Mouse (Mus musculus) embryonic facial prominence, embryonic 14.5 days (tissue): Measurements from ENCODE around the gene Nkap. TPM values are rescaled to one million over a fixed set of nuclear protein-coding genes. Genes with fewer than 3 reads are reported as not detected.

Source experiments
- ATAC-seq: fragments of 200-750 bp; cut with Nextera tagmentation; 2 replicates; pipeline ENCODE4 v1.8.0; 2017; ENCODE audit warnings: low read depth, moderate number of reproducible peaks, moderate TSS enrichment
- DNase-seq: peaks from one replicate; pipeline ENCODE4 v3.0.0-alpha.2; 2015; ENCODE audit warnings: low spot score
- H3K27ac ChIP-seq: fragments of 300-500 bp; sonication (generic); replicated peaks from 2 replicates; pipeline ENCODE4 v1.5.1; 2014; ENCODE audit warnings: low read depth, mild to moderate bottlenecking, low read length, moderate library complexity
- H3K27me3 ChIP-seq: fragments of 300-500 bp; sonication (generic); replicated peaks from 2 replicates; pipeline ENCODE4 v1.6.1; 2014; ENCODE audit warnings: low read length; ENCODE audit not compliant: control insufficient read depth, insufficient read depth
- H3K36me3 ChIP-seq: fragments of 300-500 bp; sonication (generic); 2 replicates; pipeline ENCODE4 v1.6.1; 2014; ENCODE audit warnings: low read length, mixed read lengths; ENCODE audit not compliant: control insufficient read depth, insufficient read depth
- H3K4me1 ChIP-seq: fragments of 300-500 bp; sonication (generic); 2 replicates; pipeline ENCODE4 v1.6.1; 2014; ENCODE audit warnings: antibody characterized with exemption, low read length; ENCODE audit not compliant: control insufficient read depth, insufficient read depth
- H3K4me2 ChIP-seq: fragments of 300-500 bp; sonication (generic); 2 replicates; pipeline ENCODE4 v1.6.1; 2014; ENCODE audit warnings: low read depth, mild to moderate bottlenecking, low read length, moderate library complexity, mixed read lengths
- H3K4me3 ChIP-seq: fragments of 300-500 bp; sonication (generic); 2 replicates; pipeline ENCODE4 v1.5.1; 2014; ENCODE audit warnings: low read depth, mild to moderate bottlenecking, low read length
- H3K9ac ChIP-seq: fragments of 300-500 bp; sonication (generic); 2 replicates; pipeline ENCODE4 v1.6.1; 2014; ENCODE audit warnings: low read depth, mild to moderate bottlenecking, low read length, moderate library complexity, mixed read lengths
- H3K9me3 ChIP-seq: fragments of 300-500 bp; sonication (generic); 2 replicates; pipeline ENCODE4 v1.6.1; 2016; ENCODE audit warnings: low read length; ENCODE audit not compliant: control insufficient read depth
- WGBS: fragments of 180-500 bp; shearing (Covaris S2); extraction: QIAGEN DNeasy Blood & Tissue Kit; methylation state at CpG from one replicate; pipeline ENCODE4 v1.1.7; 2014; 5-methylcytosine and 5-hydroxymethylcytosine counted together
- polyA plus RNA-seq: library from polyadenylated mRNA; unstranded; fragments of >200 nt; fragmentation: Nextera tagmentation; extraction: Ambion mirVana; gene quantifications from 2 replicates; pipeline ENCODE4 v1.2.1, GENCODE M21; 2014

The Nkap gene
- polyA plus RNA-seq, 1 experiment from 2014 or later, result 12.6 TPM

DNA sequence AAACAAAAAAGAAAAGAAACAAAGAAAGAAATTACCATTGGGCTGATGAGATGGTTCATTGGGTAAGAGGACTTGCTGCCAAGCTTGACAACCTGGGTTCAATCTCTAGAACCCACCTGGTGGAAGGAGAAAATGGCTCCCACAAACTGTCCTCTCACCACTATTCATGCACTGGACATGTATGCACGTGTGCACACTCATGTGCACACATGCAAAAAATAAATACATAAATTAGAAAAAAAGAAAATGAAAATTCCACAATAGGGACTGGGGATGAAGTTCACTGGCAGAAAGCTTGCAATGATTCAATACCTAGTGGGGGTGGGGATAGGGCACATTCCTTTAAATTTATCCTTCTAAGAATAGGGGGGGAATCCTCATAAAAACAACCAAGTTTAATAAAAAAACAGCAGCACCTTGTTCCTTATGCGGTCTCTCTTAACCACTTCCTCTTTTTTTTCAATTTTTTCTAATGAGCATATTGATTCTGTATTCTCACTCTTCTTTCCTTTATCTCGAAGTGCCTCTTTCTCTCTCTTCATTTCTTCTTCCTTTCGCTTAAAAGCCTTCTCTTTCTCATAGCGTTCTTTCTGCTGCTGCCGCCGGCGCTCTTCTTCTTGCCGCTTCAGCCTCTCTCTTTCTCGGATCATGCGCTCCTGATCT lies 31.4 kb upstream of the Nkap start:
- no peak overlapping the region for H3K27ac ChIP-seq
- no peaks in the 10 kb centered on the region for H3K27me3 ChIP-seq
- H3K4me3 ChIP-seq, result no peak overlapping the region
- WGBS, result 92% methylated on average over 11 of the region's 11 CpGs
- no peak overlapping the region for H3K4me2 ChIP-seq
- DNase-seq, result no peak
- no peak for ATAC-seq
- no peaks in the 10 kb centered on the region for H3K4me1 ChIP-seq
- no peak overlapping the region for H3K9ac ChIP-seq
- H3K9me3 ChIP-seq, result no peaks in the 10 kb centered on the region
- H3K36me3 ChIP-seq, result 0 out of 2 replicates have a peak, but pooled peaks cover 3% of the 10 kb centered on the region

DNA sequence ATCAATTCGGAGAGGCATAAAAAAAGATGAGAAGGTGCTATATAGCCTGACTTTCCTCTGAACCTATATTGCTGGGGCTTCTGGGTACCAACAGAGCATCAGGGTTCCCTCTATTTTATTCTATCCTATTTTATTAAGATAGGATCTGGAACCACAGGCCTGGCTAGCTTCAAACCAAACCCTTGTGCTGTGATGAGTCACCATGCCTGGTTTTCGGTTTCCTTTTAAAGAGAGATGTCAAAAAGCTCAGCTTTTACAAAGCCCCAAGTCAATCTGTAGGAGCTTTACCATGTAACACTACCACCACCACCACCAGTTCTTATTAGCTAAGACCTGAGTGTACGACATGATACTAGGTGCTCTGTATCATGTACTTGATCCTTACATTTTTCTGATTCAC lies 27.9 kb upstream of the Nkap start:
- Histone ChIP-seq H3K4me2 (no peak overlapping the region), H3K36me3 (0 out of 2 replicates have a peak, but pooled peaks cover 7% of the 10 kb centered on the region), H3K4me1 (no peaks in the 10 kb centered on the region), H3K9me3 (no peaks in the 10 kb centered on the region), H3K27me3 (no peaks in the 10 kb centered on the region), H3K27ac (no peak overlapping the region), H3K9ac (no peak overlapping the region), H3K4me3 (no peak overlapping the region)
- 85% methylated on average over 3 of the region's 3 CpGs for WGBS
- no peak for ATAC-seq
- no peak for DNase-seq

DNA sequence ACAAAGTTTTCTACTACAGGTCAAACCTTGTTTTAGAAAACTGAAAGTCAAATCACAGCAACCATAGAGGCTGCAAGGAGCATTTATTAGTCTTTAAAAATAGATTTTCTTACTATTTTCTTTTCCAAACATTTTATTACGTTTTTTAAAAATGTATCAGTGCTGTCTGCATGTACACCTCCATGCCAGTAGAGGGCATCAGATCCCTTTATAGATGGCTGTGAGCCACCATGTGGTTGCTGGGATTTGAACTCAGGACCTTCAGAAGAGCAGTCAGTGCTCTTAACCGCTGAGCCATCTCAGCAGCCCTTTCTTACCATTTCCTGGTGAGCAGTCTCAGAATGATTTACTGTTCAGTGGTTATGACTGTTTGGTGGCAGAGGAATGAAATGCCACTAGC lies 22.8 kb upstream of the Nkap start:
- Histone ChIP-seq H3K4me3 (no peak overlapping the region), H3K4me1 (no peaks in the 10 kb centered on the region), H3K9ac (no peak overlapping the region), H3K9me3 (no peaks in the 10 kb centered on the region), H3K4me2 (no peak overlapping the region), H3K27me3 (no peaks in the 10 kb centered on the region), H3K36me3 (0 out of 2 replicates have a peak, but pooled peaks cover 4% of the 10 kb centered on the region), H3K27ac (no peak overlapping the region)
- WGBS, result 81% methylated on average over 2 of the region's 2 CpGs
- DNase-seq (no peak), ATAC-seq (no peak)

DNA sequence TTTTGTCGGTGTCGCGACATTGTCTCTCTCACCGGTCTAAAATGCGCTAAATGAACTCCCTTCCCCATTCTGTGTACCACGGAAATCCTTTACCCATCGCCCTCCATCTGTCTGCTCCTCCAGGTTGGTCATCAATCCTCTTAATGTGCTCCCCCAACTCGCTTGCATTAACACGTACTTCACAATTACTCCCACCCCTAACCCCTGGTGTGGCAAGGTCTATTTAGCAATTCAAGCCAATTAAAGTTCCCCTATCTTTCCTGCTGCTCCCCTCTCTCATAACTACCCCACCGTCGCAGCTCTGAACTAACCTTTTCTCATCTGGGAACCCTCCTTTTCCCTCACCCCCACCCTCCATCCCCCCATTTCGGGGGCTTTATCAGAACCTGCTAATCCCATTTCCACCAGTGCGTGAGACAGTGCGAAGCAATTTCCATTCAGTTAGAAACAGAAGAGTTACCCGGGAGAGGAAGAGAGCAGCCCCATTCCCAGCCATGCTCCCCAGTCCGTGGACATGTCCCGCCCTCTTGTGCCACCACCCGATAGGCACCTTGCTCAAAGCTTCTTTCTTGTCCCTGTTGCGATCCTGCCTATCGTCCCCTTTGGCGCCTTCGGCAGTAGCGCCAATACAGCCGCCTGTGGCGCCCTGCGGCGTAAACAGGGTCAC lies 16.9 kb upstream of the Nkap start:
- Histone ChIP-seq H3K4me1 (no peaks in the 10 kb centered on the region), H3K4me3 (peak overlapping the region; percentile 56), H3K4me2 (peak overlapping the region; percentile 74), H3K9ac (peak overlapping the region; percentile 66), H3K27me3 (no peaks in the 10 kb centered on the region), H3K9me3 (no peaks in the 10 kb centered on the region), H3K36me3 (no peaks in the 10 kb centered on the region), H3K27ac (peak overlapping the region; percentile 65)
- WGBS, result 24% methylated on average over 25 of the region's 27 CpGs
- ATAC-seq (peak; percentile 75), DNase-seq (no peak)

DNA sequence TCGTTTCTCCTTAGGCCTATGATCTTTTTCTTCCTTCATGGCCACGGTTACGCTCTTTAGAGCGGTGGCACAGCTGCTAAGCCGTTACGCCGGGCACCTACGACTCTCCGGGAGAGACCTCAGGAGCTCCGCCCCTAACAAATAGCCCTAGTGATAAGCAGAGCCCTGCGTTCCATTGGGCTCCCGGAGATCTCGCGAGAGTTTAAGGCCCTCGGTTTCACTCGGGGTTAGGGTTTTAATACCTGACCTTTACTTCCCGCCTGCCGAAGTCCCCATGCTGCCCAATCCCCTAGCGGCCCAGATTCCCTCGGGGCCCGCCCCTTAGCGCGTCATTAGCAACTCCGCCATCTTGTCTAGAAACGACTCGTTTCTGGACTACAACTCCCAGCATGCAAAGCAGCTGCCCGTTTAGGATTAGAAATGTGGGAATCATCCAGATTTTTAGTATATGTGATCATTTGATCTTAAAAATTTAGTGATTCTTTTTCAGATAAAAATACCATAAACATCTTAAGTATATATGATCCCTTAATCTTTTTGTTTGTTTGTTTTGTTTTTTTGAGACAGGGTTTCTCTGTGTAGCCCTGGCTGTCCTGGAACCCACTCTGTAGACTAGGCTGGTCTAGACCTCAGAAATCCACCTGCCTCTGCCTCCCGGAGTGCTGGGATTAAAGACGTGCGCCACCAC lies 16.3 kb upstream of the Nkap start, which contains the start of gene Upf3b:
TSS of gene Upf3b (minus strand) at position 130 of the 688 bp plus-strand sequence.
- peak within 1 kb of the TSS; percentile 56 for H3K4me3 ChIP-seq
- H3K9ac ChIP-seq, result peak within 1 kb of the TSS; percentile 66
- WGBS, result 25% methylated on average over 30 of the region's 30 CpGs
- peak; percentile 99 for ATAC-seq
- no peaks in the 10 kb centered on the region for H3K9me3 ChIP-seq
- peak within 1 kb of the TSS; percentile 74 for H3K4me2 ChIP-seq
- H3K27me3 ChIP-seq, result no peaks in the 10 kb centered on the region
- peak; percentile 97 for DNase-seq
- peak within 1 kb of the TSS; percentile 65 for H3K27ac ChIP-seq
- H3K4me1 ChIP-seq, result no peaks in the 10 kb centered on the region
- no peaks in the 10 kb centered on the region for H3K36me3 ChIP-seq

DNA sequence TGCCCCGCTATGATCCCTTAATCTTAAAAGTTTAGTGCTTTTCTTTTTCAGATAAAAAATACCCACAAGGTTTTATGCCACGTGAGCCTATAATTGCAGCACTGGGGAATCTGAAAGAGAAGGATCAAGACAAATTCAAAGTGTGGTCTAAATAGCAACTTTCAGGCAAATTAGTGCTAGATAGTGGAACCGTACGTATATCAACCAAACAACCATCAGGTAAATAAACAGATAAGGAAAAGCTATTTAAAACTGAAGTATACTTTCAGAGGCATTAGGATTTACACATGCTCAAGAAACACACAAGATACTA lies 15.8 kb upstream of the Nkap start:
- H3K27ac ChIP-seq, result no peak overlapping the region
- no peaks in the 10 kb centered on the region for H3K9me3 ChIP-seq
- H3K36me3 ChIP-seq, result no peaks in the 10 kb centered on the region
- ATAC-seq (no peak), DNase-seq (no peak)
- 75% methylated on average over 4 of the region's 4 CpGs for WGBS
- no peak overlapping the region for H3K4me2 ChIP-seq
- no peak overlapping the region for H3K4me3 ChIP-seq
- H3K9ac ChIP-seq, result no peak overlapping the region
- H3K27me3 ChIP-seq, result no peaks in the 10 kb centered on the region
- no peaks in the 10 kb centered on the region for H3K4me1 ChIP-seq

DNA sequence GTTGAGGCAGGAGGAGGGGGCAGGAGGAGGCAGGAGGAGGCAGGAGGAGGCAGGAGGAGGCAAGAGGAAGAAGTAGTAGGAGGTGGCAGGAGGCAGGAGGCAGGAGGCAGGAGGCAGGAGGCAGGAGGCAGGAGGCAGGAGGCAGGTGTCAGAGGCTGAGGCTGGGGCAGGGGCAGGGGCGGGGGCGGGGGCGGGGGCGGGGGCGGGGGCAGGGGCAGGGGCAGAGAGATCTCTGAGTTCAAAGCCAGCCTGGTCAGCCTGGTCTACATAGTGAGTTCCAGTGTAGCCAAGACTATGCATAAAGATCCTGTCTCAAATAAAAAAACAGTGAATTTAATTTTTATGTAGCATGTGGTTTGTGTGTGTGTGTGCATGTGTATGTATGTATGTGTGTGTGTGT lies 9.5 kb upstream of the Nkap start:
- Histone ChIP-seq H3K27ac (no peak overlapping the region), H3K4me3 (no peak overlapping the region), H3K27me3 (no peaks in the 10 kb centered on the region), H3K9me3 (no peaks in the 10 kb centered on the region), H3K4me1 (no peaks in the 10 kb centered on the region), H3K4me2 (no peak overlapping the region), H3K36me3 (no peaks in the 10 kb centered on the region), H3K9ac (no peak overlapping the region)
- no CpG with 5 or more reads among the region's 5 CpGs for WGBS
- ATAC-seq, result no peak
- DNase-seq, result no peak

DNA sequence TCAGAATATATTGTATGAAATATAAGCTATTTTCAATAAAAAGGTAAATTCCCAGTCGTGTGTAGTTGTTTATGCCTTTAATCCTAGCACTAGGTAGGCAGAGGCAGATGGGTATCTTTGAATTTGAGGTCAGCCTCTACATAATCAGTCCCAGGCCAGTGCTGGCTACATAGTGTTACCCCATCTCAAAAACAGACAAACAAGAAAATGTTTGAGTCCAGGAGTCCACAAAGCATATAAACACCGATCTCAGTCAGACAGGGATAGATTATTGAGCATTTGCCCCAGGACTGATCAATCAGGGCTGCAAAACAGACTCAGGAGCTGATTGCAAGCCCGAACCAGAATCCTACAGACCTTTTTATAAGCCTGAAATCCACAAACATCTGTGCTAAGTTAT lies 7.0 kb upstream of the Nkap start:
- no peaks in the 10 kb centered on the region for H3K9me3 ChIP-seq
- H3K27ac ChIP-seq, result no peak overlapping the region
- DNase-seq, result no peak
- H3K4me3 ChIP-seq, result no peak overlapping the region
- H3K36me3 ChIP-seq, result no peaks in the 10 kb centered on the region
- H3K4me2 ChIP-seq, result no peak overlapping the region
- ATAC-seq, result no peak
- 39% methylated on average over 3 of the region's 3 CpGs for WGBS
- H3K9ac ChIP-seq, result no peak overlapping the region
- H3K27me3 ChIP-seq, result no peaks in the 10 kb centered on the region
- no peaks in the 10 kb centered on the region for H3K4me1 ChIP-seq
